Mouse (Mus musculus) heart, embryonic 10.5 days (tissue): ENCODE data around the gene Gm2244. TPM values are rescaled to one million over a fixed set of nuclear protein-coding genes. Genes with fewer than 3 reads are reported as not detected.
"Not testable (repeated sequence)": the region's sequence is repeated elsewhere in the genome, so short reads cannot be mapped to it uniquely, and the experiment has no call there.

Experiments used
- DNase-seq: peaks from one replicate; pipeline ENCODE4 v3.0.0-alpha.2; 2017; ENCODE audit warnings: low spot score
- H3K27ac ChIP-seq: fragments of 300-500 bp; sonication (generic); 2 replicates; pipeline ENCODE4 v1.5.1; 2016; ENCODE audit warnings: mild to moderate bottlenecking
- H3K27me3 ChIP-seq: fragments of 300-500 bp; sonication (generic); 2 replicates; pipeline ENCODE4 v1.6.1; 2016; ENCODE audit warnings: mild to moderate bottlenecking; ENCODE audit not compliant: poor library complexity, insufficient read depth, severe bottlenecking
- H3K36me3 ChIP-seq: fragments of 300-500 bp; sonication (generic); 2 replicates; pipeline ENCODE4 v1.6.1; 2016; ENCODE audit warnings: mild to moderate bottlenecking, moderate library complexity
- H3K4me1 ChIP-seq: fragments of 300-500 bp; sonication (generic); 2 replicates; pipeline ENCODE4 v1.6.1; 2016; ENCODE audit warnings: mild to moderate bottlenecking
- H3K4me3 ChIP-seq: fragments of 300-500 bp; sonication (generic); 2 replicates; pipeline ENCODE4 v1.5.1; 2016; ENCODE audit warnings: mild to moderate bottlenecking, moderate library complexity
- H3K9me3 ChIP-seq: fragments of 300-500 bp; sonication (generic); 2 replicates; pipeline ENCODE4 v1.6.1; 2016; ENCODE audit warnings: mild to moderate bottlenecking, moderate library complexity
- whole genome bisulfite sequencing: fragments of 180-500 bp; shearing (Covaris S2); methylation state at CpG from one replicate; pipeline ENCODE4 v1.1.7; 2016; 5-methylcytosine and 5-hydroxymethylcytosine counted together
- polyA plus RNA-seq: library from polyadenylated mRNA; unstranded; fragments of >200 nt; fragmentation: Nextera tagmentation; extraction: Ambion mirVana; gene quantifications from 2 replicates; pipeline ENCODE4 v1.2.1, GENCODE M21; 2016

The Gm2244 gene
- 0.41 and 0.79 TPM in 2 replicates for polyA plus RNA-seq

- H3K4me3 ChIP-seq, H3K4me1 ChIP-seq, H3K36me3 ChIP-seq, H3K27ac ChIP-seq, H3K9me3 ChIP-seq, H3K27me3 ChIP-seq, DNase-seq: not testable (repeated sequence)
- 83% methylated on average over 1 of the region's 3 CpGs for WGBS
These were observed at the start of gene Gm2244 for GRCm38 (mm10) chr14:19549863-19550262. Gene Gm2244 (minus strand): TSS chr14:19549963.

GRCm38 (mm10) chr14:19584804-19585667, 35.3 kb upstream of the Gm2244 start, which contains the start of gene Gm2237:
Gene Gm2237 (minus strand): TSS chr14:19585135.
- H3K27me3 ChIP-seq, H3K4me1 ChIP-seq, H3K36me3 ChIP-seq, H3K9me3 ChIP-seq: not testable (repeated sequence)
- peak; percentile 56 for DNase-seq
- H3K4me3 ChIP-seq = peak within 1 kb of the TSS; percentile 57
- peak within 1 kb of the TSS; percentile 85 for H3K27ac ChIP-seq
- 0% methylated on average over 24 of the region's 62 CpGs for WGBS

Other genes starting within 250 kb of the Gm2244 start
- 0.26 TPM in 1 of 2 replicates, not detected in the other for gene Gm21738, start 131.0 kb downstream of the Gm2244 start, polyA plus RNA-seq
- 3.0 and 3.6 TPM in 2 replicates for gene Gm2237, start 35.2 kb upstream of the Gm2244 start, polyA plus RNA-seq
- gene Gm5458, start 52.6 kb upstream of the Gm2244 start, polyA plus RNA-seq = not detected in 2 replicates
- 169 and 250 TPM in 2 replicates for gene Nid2, start 201.3 kb upstream of the Gm2244 start, polyA plus RNA-seq